Mouse (Mus musculus): Measurements from ENCODE around the gene Pop7. TPM values are rescaled to one million over a fixed set of nuclear protein-coding genes. Genes with fewer than 3 reads are reported as not detected.

The Pop7 gene
- total and polyA plus RNA-seq, 2 experiments from 2014 or later, result 73.2 to 91.5 TPM

GRCm38 (mm10) chr5:137455866-137456591 lies 46.3 kb downstream of the Pop7 start:
- Histone ChIP-seq H3K36me3 (ENCODE audit: insufficient read depth, low read length) (no peaks in the 10 kb centered on the region), H3K4me3 (ENCODE audit: low read depth, low read length) (no peak overlapping the region), H3K9me3 (ENCODE audit: low read length) (no peaks in the 10 kb centered on the region), H3K27ac (ENCODE audit: low read depth, low read length) (no peak overlapping the region), H3K27me3 (ENCODE audit: insufficient read depth, low read length) (no peaks in the 10 kb centered on the region), H3K4me2 (ENCODE audit: low read depth, low read length, poor library complexity, severe bottlenecking) (no peak overlapping the region), H3K9ac (replicated peaks; ENCODE audit: low read length, poor library complexity, severe bottlenecking) (no peak overlapping the region), H3K4me1 (ENCODE audit: insufficient read depth, low read length) (no peaks in the 10 kb centered on the region)
- TF ChIP-seq CTCF (IDR thresholded peaks at IDR 0.05), result no peak
- ATAC-seq (ENCODE audit: low FRiP score) (no peak), DNase-seq (ENCODE audit: low spot score) (no peak)
- 73% methylated on average over 7 of the region's 7 CpGs for WGBS

- no peak for DNase-seq (ENCODE audit: low spot score)
- Histone ChIP-seq H3K9me3 (ENCODE audit: low read length) (no peaks in the 10 kb centered on the region), H3K4me2 (ENCODE audit: low read depth, low read length, poor library complexity, severe bottlenecking) (no peak overlapping the region), H3K4me3 (ENCODE audit: low read depth, low read length) (no peak overlapping the region), H3K4me1 (ENCODE audit: insufficient read depth, low read length) (no peaks in the 10 kb centered on the region), H3K27me3 (ENCODE audit: insufficient read depth, low read length) (no peaks in the 10 kb centered on the region), H3K36me3 (ENCODE audit: insufficient read depth, low read length) (no peaks in the 10 kb centered on the region), H3K9ac (replicated peaks; ENCODE audit: low read length, poor library complexity, severe bottlenecking) (no peak overlapping the region), H3K27ac (ENCODE audit: low read depth, low read length) (no peak overlapping the region)
- no peak for TF ChIP-seq CTCF (IDR thresholded peaks at IDR 0.05)
- ATAC-seq (ENCODE audit: low FRiP score), result no peak
- WGBS, result 84% methylated on average over 6 of the region's 6 CpGs
These were observed 47.1 kb downstream of the Pop7 start for GRCm38 (mm10) chr5:137455206-137455605.

Small RNAs within 50 kb of the gene (microRNA-seq; reads per million reads assigned to microRNA genes)
- gene Mir6418 (ENCODE audit: borderline number of aligned reads), result not detected

Other genes with a start within 250 kb of the Pop7 start
- gene Ache, start 215.0 kb downstream of the Pop7 start, total RNA-seq (2014; rRNA removed), result 168 and 174 TPM in 2 replicates
- gene Ache, start 215.0 kb downstream of the Pop7 start, polyA plus RNA-seq (2015; fragmentation: Nextera tagmentation; extraction: Ambion mirVana), result 132 and 148 TPM in 2 replicates
- 24.5 and 29.3 TPM in 2 replicates for gene Ufsp1, start 207.9 kb downstream of the Pop7 start, total RNA-seq (2014; rRNA removed)
- gene Ufsp1, start 207.9 kb downstream of the Pop7 start, polyA plus RNA-seq (2015; fragmentation: Nextera tagmentation; extraction: Ambion mirVana), result 35.0 and 41.2 TPM in 2 replicates
- gene Srrt, start 194.8 kb downstream of the Pop7 start, total RNA-seq (2014; rRNA removed), result 112 and 114 TPM in 2 replicates
- 53.4 and 56.4 TPM in 2 replicates for gene Srrt, start 194.8 kb downstream of the Pop7 start, polyA plus RNA-seq (2015; fragmentation: Nextera tagmentation; extraction: Ambion mirVana)
- 11.6 and 17.5 TPM in 2 replicates for gene Trip6, start 188.1 kb downstream of the Pop7 start, total RNA-seq (2014; rRNA removed)
- 10.3 and 10.9 TPM in 2 replicates for gene Trip6, start 188.1 kb downstream of the Pop7 start, polyA plus RNA-seq (2015; fragmentation: Nextera tagmentation; extraction: Ambion mirVana)
- 28.9 and 30.4 TPM in 2 replicates for gene Slc12a9, start 168.9 kb downstream of the Pop7 start, total RNA-seq (2014; rRNA removed)
- gene Slc12a9, start 168.9 kb downstream of the Pop7 start, polyA plus RNA-seq (2015; fragmentation: Nextera tagmentation; extraction: Ambion mirVana), result 27.0 and 27.8 TPM in 2 replicates
- 14.0 and 16.0 TPM in 2 replicates for gene Ephb4, start 152.4 kb downstream of the Pop7 start, total RNA-seq (2014; rRNA removed)
- gene Ephb4, start 152.4 kb downstream of the Pop7 start, polyA plus RNA-seq (2015; fragmentation: Nextera tagmentation; extraction: Ambion mirVana), result 4.7 and 4.9 TPM in 2 replicates
- 0.85 and 0.99 TPM in 2 replicates for gene Zan, start 25.5 kb downstream of the Pop7 start, total RNA-seq (2014; rRNA removed)
- gene Zan, start 25.5 kb downstream of the Pop7 start, polyA plus RNA-seq (2015; fragmentation: Nextera tagmentation; extraction: Ambion mirVana), result 0.31 and 0.49 TPM in 2 replicates
- 23.6 and 30.8 TPM in 2 replicates for gene Gigyf1, start 16.0 kb upstream of the Pop7 start, total RNA-seq (2014; rRNA removed)
- 16.3 and 17.8 TPM in 2 replicates for gene Gigyf1, start 16.0 kb upstream of the Pop7 start, polyA plus RNA-seq (2015; fragmentation: Nextera tagmentation; extraction: Ambion mirVana)
- gene Epo, start 30.7 kb upstream of the Pop7 start, total RNA-seq (2014; rRNA removed), result not detected in 2 replicates
- gene Epo, start 30.7 kb upstream of the Pop7 start, polyA plus RNA-seq (2015; fragmentation: Nextera tagmentation; extraction: Ambion mirVana), result not detected in 2 replicates
- gene Gnb2, start 31.0 kb upstream of the Pop7 start, total RNA-seq (2014; rRNA removed), result 1,154 and 1,456 TPM in 2 replicates
- 590 and 632 TPM in 2 replicates for gene Gnb2, start 31.0 kb upstream of the Pop7 start, polyA plus RNA-seq (2015; fragmentation: Nextera tagmentation; extraction: Ambion mirVana)
- 248 and 270 TPM in 2 replicates for gene Actl6b, start 51.0 kb upstream of the Pop7 start, total RNA-seq (2014; rRNA removed)
- gene Actl6b, start 51.0 kb upstream of the Pop7 start, polyA plus RNA-seq (2015; fragmentation: Nextera tagmentation; extraction: Ambion mirVana), result 264 and 287 TPM in 2 replicates
- 22.3 and 29.6 TPM in 2 replicates for gene Tfr2, start 67.3 kb upstream of the Pop7 start, total RNA-seq (2014; rRNA removed)
- 21.7 and 22.7 TPM in 2 replicates for gene Tfr2, start 67.3 kb upstream of the Pop7 start, polyA plus RNA-seq (2015; fragmentation: Nextera tagmentation; extraction: Ambion mirVana)
- gene Mospd3, start 98.5 kb upstream of the Pop7 start, total RNA-seq (2014; rRNA removed), result 17.7 and 18.5 TPM in 2 replicates
- 70.5 and 71.3 TPM in 2 replicates for gene Mospd3, start 98.5 kb upstream of the Pop7 start, polyA plus RNA-seq (2015; fragmentation: Nextera tagmentation; extraction: Ambion mirVana)
- 18.6 and 19.4 TPM in 2 replicates for gene Pcolce, start 111.3 kb upstream of the Pop7 start, total RNA-seq (2014; rRNA removed)
- 16.7 and 19.6 TPM in 2 replicates for gene Pcolce, start 111.3 kb upstream of the Pop7 start, polyA plus RNA-seq (2015; fragmentation: Nextera tagmentation; extraction: Ambion mirVana)
- gene Fbxo24, start 126.5 kb upstream of the Pop7 start, total RNA-seq (2014; rRNA removed), result 0.28 TPM in 1 of 2 replicates, not detected in the other
- 0.09 and 0.10 TPM in 2 replicates for gene Fbxo24, start 126.5 kb upstream of the Pop7 start, polyA plus RNA-seq (2015; fragmentation: Nextera tagmentation; extraction: Ambion mirVana)
- 13.1 and 14.5 TPM in 2 replicates for gene Lrch4, start 126.6 kb upstream of the Pop7 start, total RNA-seq (2014; rRNA removed)
- 13.1 and 15.9 TPM in 2 replicates for gene Lrch4, start 126.6 kb upstream of the Pop7 start, polyA plus RNA-seq (2015; fragmentation: Nextera tagmentation; extraction: Ambion mirVana)
- gene Gm20605, start 126.7 kb upstream of the Pop7 start, total RNA-seq (2014; rRNA removed), result 0.99 and 4.1 TPM in 2 replicates
- 4.4 and 6.5 TPM in 2 replicates for gene Gm20605, start 126.7 kb upstream of the Pop7 start, polyA plus RNA-seq (2015; fragmentation: Nextera tagmentation; extraction: Ambion mirVana)
- 3.3 and 4.9 TPM in 2 replicates for gene Sap25, start 138.8 kb upstream of the Pop7 start, total RNA-seq (2014; rRNA removed)
- 3.2 TPM in 2 replicates for gene Sap25, start 138.8 kb upstream of the Pop7 start, polyA plus RNA-seq (2015; fragmentation: Nextera tagmentation; extraction: Ambion mirVana)
- gene Irs3, start 143.2 kb upstream of the Pop7 start, total RNA-seq (2014; rRNA removed), result 1.2 TPM in 1 of 2 replicates, not detected in the other
- 0.27 and 0.37 TPM in 2 replicates for gene Irs3, start 143.2 kb upstream of the Pop7 start, polyA plus RNA-seq (2015; fragmentation: Nextera tagmentation; extraction: Ambion mirVana)
- gene Agfg2, start 182.2 kb upstream of the Pop7 start, total RNA-seq (2014; rRNA removed), result 20.4 and 28.1 TPM in 2 replicates
- 15.5 and 16.9 TPM in 2 replicates for gene Agfg2, start 182.2 kb upstream of the Pop7 start, polyA plus RNA-seq (2015; fragmentation: Nextera tagmentation; extraction: Ambion mirVana)
- 230 and 261 TPM in 2 replicates for gene Nyap1, start 239.1 kb upstream of the Pop7 start, total RNA-seq (2014; rRNA removed)
- gene Nyap1, start 239.1 kb upstream of the Pop7 start, polyA plus RNA-seq (2015; fragmentation: Nextera tagmentation; extraction: Ambion mirVana), result 47.0 and 50.1 TPM in 2 replicates
- gene Tsc22d4, start 243.2 kb upstream of the Pop7 start, total RNA-seq (2014; rRNA removed), result 188 and 320 TPM in 2 replicates
- gene Tsc22d4, start 243.2 kb upstream of the Pop7 start, polyA plus RNA-seq (2015; fragmentation: Nextera tagmentation; extraction: Ambion mirVana), result 157 and 179 TPM in 2 replicates

All from midbrain, postnatal 0 days (tissue).